8 mouse cellular contexts compared by ENCODE assay signal in genomic region chr2:68805866-68806265, GRCm38 (mm10). TPM values are rescaled to one million over a fixed set of nuclear protein-coding genes. Genes with fewer than 3 reads are reported as not detected.
DNase-seq lines count a peak whose midpoint lies in the region; ATAC-seq and TF ChIP-seq lines count a peak whose summit lies in the region.

No protein-coding gene starts in this region.

- H3K27ac ChIP-seq in heart, postnatal 0 days (ENCODE audit: low read depth) = peak overlapping the region; percentile 9; the same call in 1 of the 2 replicates
- H3K27ac ChIP-seq in neural tube, embryonic 14.5 days (ENCODE audit: low read depth, low read length) = no peak overlapping the region

- H3K27me3 ChIP-seq in heart, postnatal 0 days (ENCODE audit: control insufficient read depth, insufficient read depth, low read length) = no peaks in the 10 kb centered on the region
- no peaks in the 10 kb centered on the region for H3K27me3 ChIP-seq in neural tube, embryonic 14.5 days (ENCODE audit: control insufficient read depth, insufficient read depth, low read length)

- H3K9me3 ChIP-seq in heart, postnatal 0 days (replicated peaks; ENCODE audit: control insufficient read depth, low read length) = no peaks in the 10 kb centered on the region
- H3K9me3 ChIP-seq in neural tube, embryonic 14.5 days (ENCODE audit: control insufficient read depth, low read length) = no peaks in the 10 kb centered on the region

- no peaks in the 10 kb centered on the region for H3K36me3 ChIP-seq in heart, postnatal 0 days (replicated peaks; ENCODE audit: control insufficient read depth, insufficient read depth, low read length)
- no peaks in the 10 kb centered on the region for H3K36me3 ChIP-seq in neural tube, embryonic 14.5 days (ENCODE audit: control insufficient read depth, insufficient read depth, low read length)

- TF ChIP-seq EP300 in heart, postnatal 0 days (IDR thresholded peaks at IDR 0.05; ENCODE audit: low read depth) = no peak

- ATAC-seq in heart, postnatal 0 days (ENCODE audit: insufficient read depth, low read depth) = peak; percentile 53
- peak; percentile 46; the same call in 1 of the 2 replicates for ATAC-seq in neural tube, embryonic 14.5 days (ENCODE audit: low read depth)

- WGBS in heart, postnatal 0 days = 41% methylated on average over 3 of the region's 3 CpGs
- 26% methylated on average over 3 of the region's 3 CpGs for whole genome bisulfite sequencing in neural tube, embryonic 14.5 days

- DNase-seq in adrenal gland, postnatal 14 days = peak; percentile 38
- no peak for DNase-seq in adrenal gland, postnatal 4 days (ENCODE audit: low spot score in 2 of 2)
- peak; percentile 42 for DNase-seq in ovary, postnatal 14 days (ENCODE audit: low spot score)
- DNase-seq in ovary, postnatal 36 days (ENCODE audit: low spot score) = no peak
- peak; percentile 63 for DNase-seq in heart, postnatal 0 days (ENCODE audit: low spot score)
- no peak for DNase-seq in spleen, adult 12 weeks (ENCODE audit: low spot score)
- DNase-seq in cerebellum, adult 8-10 months = no peak

- TF ChIP-seq CTCF in heart, postnatal 0 days (IDR thresholded peaks at IDR 0.05; ENCODE audit: low read depth) = no peak

- H3K4me3 ChIP-seq in heart, postnatal 0 days (ENCODE audit: low read depth, low read length) = no peak overlapping the region
- H3K4me3 ChIP-seq in neural tube, embryonic 14.5 days (ENCODE audit: low read depth, low read length) = no peak overlapping the region

- no peak overlapping the region for H3K4me2 ChIP-seq in heart, postnatal 0 days (ENCODE audit: low read depth, low read length)
- H3K4me2 ChIP-seq in neural tube, embryonic 14.5 days (ENCODE audit: low read depth, low read length) = no peak overlapping the region

- H3K9ac ChIP-seq in heart, postnatal 0 days (replicated peaks; ENCODE audit: low read depth, low read length) = no peak overlapping the region
- no peak overlapping the region for H3K9ac ChIP-seq in neural tube, embryonic 14.5 days (replicated peaks; ENCODE audit: low read depth, low read length)

- H3K4me1 ChIP-seq in heart, postnatal 0 days (ENCODE audit: control insufficient read depth, insufficient read depth) = no peaks in the 10 kb centered on the region
- peaks cover 13% of the 10 kb centered on the region; the same call in 1 of the 2 replicates for H3K4me1 ChIP-seq in neural tube, embryonic 14.5 days (ENCODE audit: control insufficient read depth, insufficient read depth, low read length)

RNA-seq across cellular contexts. Expression of gene Cers6, which starts 55.4 kb away (rescaled TPM):
- total RNA-seq in adrenal gland, postnatal 14 days (2021) = 8.4 and 8.5 TPM in 2 replicates
- total RNA-seq in adrenal gland, postnatal 4 days (2021) = 10 to 100 TPM; 14.6 to 17.4 TPM
- total RNA-seq in heart, postnatal 0 days (2014; rRNA removed; ENCODE audit: low replicate concordance) = 16.2 and 36.0 TPM in 2 replicates
- 8.5 and 10.0 TPM in 2 replicates for polyA plus RNA-seq in heart, postnatal 0 days (2015; fragmentation: Nextera tagmentation; extraction: Ambion mirVana)
- 77.6 and 82.3 TPM in 2 replicates for polyA plus RNA-seq in neural tube, embryonic 14.5 days (2014; fragmentation: Nextera tagmentation; extraction: Ambion mirVana)

Comparison
In these comparisons a context has a peak if more than half of its experiments do, and no peak if none do; other contexts are left out.
1. DNase-seq: peak in adrenal gland, postnatal 14 days (single experiment), ovary, postnatal 14 days (single experiment) and heart, postnatal 0 days (single experiment); none in adrenal gland, postnatal 4 days (0 of 2), ovary, postnatal 36 days (single experiment), spleen, adult 12 weeks (single experiment) and cerebellum, adult 8-10 months (single experiment).